Mouse (Mus musculus) liver, postnatal 0 days (tissue): ENCODE measurements at regions not wholly inside any gene's neighbourhood (a gene's known extent, or its start where the extent isn't known, plus 50 kb on each side); places are given as distances from the start of the nearest gene placed in this dataset.

ENCODE experiments used
- ATAC-seq: fragments of 200-750 bp; cut with Nextera tagmentation; 2 replicates; pipeline ENCODE4 v1.8.0; 2017; ENCODE audit warnings: mild to moderate bottlenecking, moderate library complexity
- DNase-seq: peaks from one replicate; pipeline ENCODE4 v3.0.0-alpha.2; 2016
- H3K27ac ChIP-seq: fragments of 300-500 bp; sonication (generic); 2 replicates; pipeline ENCODE4 v1.5.1; 2014; ENCODE audit warnings: antibody characterized with exemption, moderate library complexity, mild to moderate bottlenecking, low read depth
- H3K27me3 ChIP-seq: fragments of 300-500 bp; sonication (generic); 2 replicates; pipeline ENCODE4 v1.6.1; 2014; ENCODE audit warnings: low read length, control low read depth, mixed read lengths; ENCODE audit not compliant: insufficient read depth
- H3K36me3 ChIP-seq: fragments of 300-500 bp; sonication (generic); replicated peaks from 2 replicates; pipeline ENCODE4 v1.6.1; 2014; ENCODE audit warnings: mild to moderate bottlenecking, control low read depth, low read length, moderate library complexity, mixed read lengths; ENCODE audit not compliant: insufficient read depth
- H3K4me1 ChIP-seq: fragments of 300-500 bp; sonication (generic); 2 replicates; pipeline ENCODE4 v1.6.1; 2014; ENCODE audit warnings: antibody characterized with exemption, mild to moderate bottlenecking, control low read depth; ENCODE audit not compliant: insufficient read depth
- H3K4me2 ChIP-seq: fragments of 300-500 bp; sonication (generic); 2 replicates; pipeline ENCODE4 v1.6.1; 2014; ENCODE audit warnings: low read depth, mild to moderate bottlenecking, low read length, moderate library complexity, mixed read lengths
- H3K4me3 ChIP-seq: fragments of 300-500 bp; sonication (generic); 2 replicates; pipeline ENCODE4 v1.5.1; 2014; ENCODE audit warnings: low read depth, low read length
- H3K9ac ChIP-seq: fragments of 300-500 bp; sonication (generic); replicated peaks from 2 replicates; pipeline ENCODE4 v1.6.1; 2014; ENCODE audit warnings: mild to moderate bottlenecking, moderate library complexity
- H3K9me3 ChIP-seq: fragments of 300-500 bp; sonication (generic); 2 replicates; pipeline ENCODE4 v1.6.1; 2016; ENCODE audit warnings: mild to moderate bottlenecking, control low read depth, low read length, mixed read lengths
- CTCF ChIP-seq: sonication (generic); IDR thresholded peaks from 2 replicates; pipeline ENCODE4 v1.5.1; 2016; ENCODE audit warnings: antibody characterized with exemption, low read depth
- EP300 ChIP-seq: IDR thresholded peaks from 2 replicates; pipeline ENCODE4 v1.6.1; 2016; ENCODE audit warnings: antibody characterized with exemption, low read depth, mild to moderate bottlenecking
- WGBS: fragments of 180-500 bp; shearing (Covaris S2); extraction: QIAGEN DNeasy Blood & Tissue Kit; methylation state at CpG from one replicate; pipeline ENCODE4 v1.1.7; 2014; ENCODE audit not compliant: insufficient replicate concordance; 5-methylcytosine and 5-hydroxymethylcytosine counted together

DNA sequence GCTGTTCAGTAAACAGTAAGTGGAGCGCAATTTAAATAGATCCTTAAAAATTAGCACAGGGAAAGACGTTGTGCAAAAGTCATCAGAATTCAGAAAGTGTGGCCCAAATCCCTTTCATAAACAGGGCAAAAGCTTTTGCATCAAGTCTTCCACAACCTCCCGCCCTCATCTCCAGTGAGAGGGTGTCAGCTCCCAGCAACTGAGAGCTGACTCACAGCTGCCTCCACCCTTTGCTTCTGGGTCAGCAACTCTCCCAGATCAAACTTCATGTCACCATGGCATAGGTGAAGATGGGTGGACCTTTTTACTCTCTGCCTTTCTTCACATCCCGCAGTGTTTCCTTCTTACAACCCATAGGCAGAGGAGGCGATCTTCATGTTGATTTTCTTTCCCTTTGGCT is 768.0 kb downstream of the Gm826 start:
- Histone ChIP-seq H3K27me3 (no peaks in the 10 kb centered on the region), H3K4me3 (no peak overlapping the region), H3K9ac (no peak overlapping the region), H3K9me3 (no peaks in the 10 kb centered on the region), H3K4me1 (no peaks in the 10 kb centered on the region), H3K4me2 (no peak overlapping the region), H3K36me3 (no peaks in the 10 kb centered on the region), H3K27ac (no peak overlapping the region)
- TF ChIP-seq EP300 (no peak), CTCF (no peak)
- WGBS, result 83% methylated on average over 5 of the region's 5 CpGs
- no peak for DNase-seq
- ATAC-seq, result no peak

GRCm38 (mm10) chr2:159566461-159566860 is 767.5 kb downstream of the Gm826 start:
- no peak overlapping the region for H3K4me2 ChIP-seq
- H3K9me3 ChIP-seq, result no peaks in the 10 kb centered on the region
- H3K4me1 ChIP-seq, result no peaks in the 10 kb centered on the region
- H3K27me3 ChIP-seq, result no peaks in the 10 kb centered on the region
- no peak for DNase-seq
- TF ChIP-seq EP300, result no peak
- TF ChIP-seq CTCF, result no peak
- WGBS, result 63% methylated on average over 5 of the region's 5 CpGs
- H3K27ac ChIP-seq, result no peak overlapping the region
- ATAC-seq, result no peak
- H3K4me3 ChIP-seq, result no peak overlapping the region
- H3K36me3 ChIP-seq, result no peaks in the 10 kb centered on the region
- no peak overlapping the region for H3K9ac ChIP-seq

- TF ChIP-seq EP300 (no peak), CTCF (no peak)
- no peaks in the 10 kb centered on the region for H3K4me1 ChIP-seq
- H3K4me3 ChIP-seq, result no peak overlapping the region
- no peaks in the 10 kb centered on the region for H3K9me3 ChIP-seq
- no peak overlapping the region for H3K27ac ChIP-seq
- no peaks in the 10 kb centered on the region for H3K36me3 ChIP-seq
- DNase-seq, result no peak
- H3K4me2 ChIP-seq, result no peak overlapping the region
- H3K9ac ChIP-seq, result no peak overlapping the region
- no peak for ATAC-seq
- WGBS, result 79% methylated on average over 4 of the region's 4 CpGs
- H3K27me3 ChIP-seq, result no peaks in the 10 kb centered on the region
These were observed 765.6 kb downstream of the Gm826 start for GRCm38 (mm10) chr2:159568391-159568790.

DNA sequence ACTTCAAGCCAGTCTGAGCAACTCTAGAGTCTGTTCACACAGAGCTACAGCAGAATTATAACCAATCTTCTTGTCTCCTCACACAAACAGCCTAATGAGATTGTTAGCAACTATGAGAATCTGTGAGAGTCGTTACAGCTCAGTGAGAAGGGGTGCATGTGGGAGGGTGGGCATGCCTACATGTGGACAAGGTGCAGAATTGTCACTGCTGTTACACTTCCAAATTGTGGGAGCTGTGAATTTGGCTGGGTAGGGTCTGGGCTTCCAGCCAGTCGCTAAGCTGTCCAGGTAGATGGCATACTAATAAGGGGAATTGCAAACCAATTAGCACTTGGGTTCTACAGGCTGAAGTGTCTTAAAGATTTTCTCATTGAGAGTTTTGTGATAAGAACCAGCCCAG is 762.1 kb downstream of the Gm826 start:
- H3K27ac ChIP-seq, result no peak overlapping the region
- no peaks in the 10 kb centered on the region for H3K36me3 ChIP-seq
- WGBS, result 71% methylated on average over 2 of the region's 2 CpGs
- no peaks in the 10 kb centered on the region for H3K9me3 ChIP-seq
- no peak overlapping the region for H3K4me2 ChIP-seq
- DNase-seq, result no peak
- H3K27me3 ChIP-seq, result no peaks in the 10 kb centered on the region
- no peak for ATAC-seq
- no peak overlapping the region for H3K4me3 ChIP-seq
- H3K9ac ChIP-seq, result no peak overlapping the region
- TF ChIP-seq EP300 (no peak), CTCF (no peak)
- H3K4me1 ChIP-seq, result no peaks in the 10 kb centered on the region

- ATAC-seq (no peak), DNase-seq (no peak)
- no peaks in the 10 kb centered on the region for H3K36me3 ChIP-seq
- H3K27me3 ChIP-seq, result no peaks in the 10 kb centered on the region
- no peak overlapping the region for H3K4me2 ChIP-seq
- H3K9ac ChIP-seq, result no peak overlapping the region
- no peaks in the 10 kb centered on the region for H3K9me3 ChIP-seq
- H3K4me1 ChIP-seq, result no peaks in the 10 kb centered on the region
- H3K27ac ChIP-seq, result no peak overlapping the region
- no peak overlapping the region for H3K4me3 ChIP-seq
- 71% methylated on average over 5 of the region's 5 CpGs for WGBS
- no peak for TF ChIP-seq EP300
- no peak for TF ChIP-seq CTCF
These were observed 758.7 kb downstream of the Gm826 start for GRCm38 (mm10) chr2:159575271-159575670.

- H3K9ac ChIP-seq, result no peak overlapping the region
- no peak for ATAC-seq
- no peak for DNase-seq
- H3K36me3 ChIP-seq, result no peaks in the 10 kb centered on the region
- H3K27ac ChIP-seq, result no peak overlapping the region
- H3K4me3 ChIP-seq, result no peak overlapping the region
- no peaks in the 10 kb centered on the region for H3K27me3 ChIP-seq
- no peaks in the 10 kb centered on the region for H3K9me3 ChIP-seq
- WGBS, result 71% methylated on average over 8 of the region's 8 CpGs
- H3K4me1 ChIP-seq, result no peaks in the 10 kb centered on the region
- TF ChIP-seq CTCF (no peak), EP300 (no peak)
- no peak overlapping the region for H3K4me2 ChIP-seq
These were observed 750.9 kb downstream of the Gm826 start for GRCm38 (mm10) chr2:159583103-159583502.

GRCm38 (mm10) chr2:159584641-159585040 is 749.3 kb downstream of the Gm826 start:
- H3K9ac ChIP-seq, result no peak overlapping the region
- H3K4me3 ChIP-seq, result no peak overlapping the region
- TF ChIP-seq EP300 (no peak), CTCF (no peak)
- H3K27me3 ChIP-seq, result no peaks in the 10 kb centered on the region
- no peak for DNase-seq
- H3K36me3 ChIP-seq, result no peaks in the 10 kb centered on the region
- no peak overlapping the region for H3K4me2 ChIP-seq
- H3K9me3 ChIP-seq, result no peaks in the 10 kb centered on the region
- H3K27ac ChIP-seq, result no peak overlapping the region
- no peaks in the 10 kb centered on the region for H3K4me1 ChIP-seq
- ATAC-seq, result no peak
